Mouse (Mus musculus): Measurements from ENCODE around the gene Etv6. TPM values are rescaled to one million over a fixed set of nuclear protein-coding genes. Genes with fewer than 3 reads are reported as not detected.

The Etv6 gene
- polyA plus RNA-seq, 1 experiment = 23.4 TPM

- peaks cover 60% of the 10 kb centered on the region for H3K4me1 ChIP-seq (ENCODE audit: control insufficient read depth, insufficient read depth, low read length)
- peak overlapping the region; percentile 73 for H3K27ac ChIP-seq (ENCODE audit: insufficient read depth, low read depth, low read length)
- TF ChIP-seq CTCF (IDR thresholded peaks at IDR 0.05; ENCODE audit: low read depth, low read length) = no peak
- no peak for TF ChIP-seq POLR2A (IDR thresholded peaks at IDR 0.05; ENCODE audit: borderline replicate concordance, low read depth, low read length)
- H3K4me3 ChIP-seq (ENCODE audit: insufficient read depth, low read length) = peak overlapping the region; percentile 48
Measured at GRCm38 (mm10) chr6:134115219-134115968, 79.9 kb downstream of the Etv6 start.

- no peak for TF ChIP-seq POLR2A (IDR thresholded peaks at IDR 0.05; ENCODE audit: borderline replicate concordance, low read depth, low read length)
- no peak for TF ChIP-seq CTCF (IDR thresholded peaks at IDR 0.05; ENCODE audit: low read depth, low read length)
- H3K4me1 ChIP-seq (ENCODE audit: control insufficient read depth, insufficient read depth, low read length) = peaks cover 71% of the 10 kb centered on the region
- no peak overlapping the region for H3K4me3 ChIP-seq (ENCODE audit: insufficient read depth, low read length)
- H3K27ac ChIP-seq (ENCODE audit: insufficient read depth, low read depth, low read length) = no peak overlapping the region
Measured at GRCm38 (mm10) chr6:134117380-134117938, 82.0 kb downstream of the Etv6 start.

- H3K4me1 ChIP-seq (ENCODE audit: control insufficient read depth, insufficient read depth, low read length) = peaks cover 68% of the 10 kb centered on the region
- H3K27ac ChIP-seq (ENCODE audit: insufficient read depth, low read depth, low read length) = no peak overlapping the region
- no peak for TF ChIP-seq POLR2A (IDR thresholded peaks at IDR 0.05; ENCODE audit: borderline replicate concordance, low read depth, low read length)
- no peak for TF ChIP-seq CTCF (IDR thresholded peaks at IDR 0.05; ENCODE audit: low read depth, low read length)
- no peak overlapping the region for H3K4me3 ChIP-seq (ENCODE audit: insufficient read depth, low read length)
Measured at GRCm38 (mm10) chr6:134118506-134118905, 83.0 kb downstream of the Etv6 start.

GRCm38 (mm10) chr6:134119136-134119535, 83.6 kb downstream of the Etv6 start:
- Histone ChIP-seq H3K4me3 (ENCODE audit: insufficient read depth, low read length) (no peak overlapping the region), H3K4me1 (ENCODE audit: control insufficient read depth, insufficient read depth, low read length) (peaks cover 64% of the 10 kb centered on the region), H3K27ac (ENCODE audit: insufficient read depth, low read depth, low read length) (no peak overlapping the region)
- TF ChIP-seq POLR2A (IDR thresholded peaks at IDR 0.05; ENCODE audit: borderline replicate concordance, low read depth, low read length) (no peak), CTCF (IDR thresholded peaks at IDR 0.05; ENCODE audit: low read depth, low read length) (no peak)

- Histone ChIP-seq H3K4me1 (ENCODE audit: control insufficient read depth, insufficient read depth, low read length) (peaks cover 54% of the 10 kb centered on the region), H3K27ac (ENCODE audit: insufficient read depth, low read depth, low read length) (peak overlapping the region; percentile 55), H3K4me3 (ENCODE audit: insufficient read depth, low read length) (no peak overlapping the region)
- TF ChIP-seq CTCF (IDR thresholded peaks at IDR 0.05; ENCODE audit: low read depth, low read length) (no peak), POLR2A (IDR thresholded peaks at IDR 0.05; ENCODE audit: borderline replicate concordance, low read depth, low read length) (no peak)
Measured at GRCm38 (mm10) chr6:134120227-134120626, 84.7 kb downstream of the Etv6 start.

- peak overlapping the region; percentile 55 for H3K27ac ChIP-seq (ENCODE audit: insufficient read depth, low read depth, low read length)
- TF ChIP-seq POLR2A (IDR thresholded peaks at IDR 0.05; ENCODE audit: borderline replicate concordance, low read depth, low read length) (no peak), CTCF (IDR thresholded peaks at IDR 0.05; ENCODE audit: low read depth, low read length) (no peak)
- no peak overlapping the region for H3K4me3 ChIP-seq (ENCODE audit: insufficient read depth, low read length)
- peaks cover 55% of the 10 kb centered on the region for H3K4me1 ChIP-seq (ENCODE audit: control insufficient read depth, insufficient read depth, low read length)
Measured at GRCm38 (mm10) chr6:134120712-134121111, 85.2 kb downstream of the Etv6 start.

- H3K27ac ChIP-seq (ENCODE audit: insufficient read depth, low read depth, low read length) = no peak overlapping the region
- no peak overlapping the region for H3K4me3 ChIP-seq (ENCODE audit: insufficient read depth, low read length)
- H3K4me1 ChIP-seq (ENCODE audit: control insufficient read depth, insufficient read depth, low read length) = peaks cover 41% of the 10 kb centered on the region
- TF ChIP-seq CTCF (IDR thresholded peaks at IDR 0.05; ENCODE audit: low read depth, low read length) (no peak), POLR2A (IDR thresholded peaks at IDR 0.05; ENCODE audit: borderline replicate concordance, low read depth, low read length) (no peak)
Measured at GRCm38 (mm10) chr6:134122945-134123344, 87.4 kb downstream of the Etv6 start.

GRCm38 (mm10) chr6:134123474-134123873, 88.0 kb downstream of the Etv6 start:
- Histone ChIP-seq H3K4me3 (ENCODE audit: insufficient read depth, low read length) (no peak overlapping the region), H3K27ac (ENCODE audit: insufficient read depth, low read depth, low read length) (no peak overlapping the region), H3K4me1 (ENCODE audit: control insufficient read depth, insufficient read depth, low read length) (peaks cover 38% of the 10 kb centered on the region)
- TF ChIP-seq POLR2A (IDR thresholded peaks at IDR 0.05; ENCODE audit: borderline replicate concordance, low read depth, low read length) (no peak), CTCF (IDR thresholded peaks at IDR 0.05; ENCODE audit: low read depth, low read length) (no peak)

GRCm38 (mm10) chr6:134124256-134124655, 88.8 kb downstream of the Etv6 start:
- H3K4me3 ChIP-seq (ENCODE audit: insufficient read depth, low read length) = no peak overlapping the region

GRCm38 (mm10) chr6:134127996-134128395, 92.5 kb downstream of the Etv6 start:
- TF ChIP-seq CTCF (IDR thresholded peaks at IDR 0.05; ENCODE audit: low read depth, low read length) = no peak
- no peak for TF ChIP-seq POLR2A (IDR thresholded peaks at IDR 0.05; ENCODE audit: borderline replicate concordance, low read depth, low read length)
- Histone ChIP-seq H3K27ac (ENCODE audit: insufficient read depth, low read depth, low read length) (no peak overlapping the region), H3K4me3 (ENCODE audit: insufficient read depth, low read length) (no peak overlapping the region), H3K4me1 (ENCODE audit: control insufficient read depth, insufficient read depth, low read length) (peaks cover 23% of the 10 kb centered on the region)

More at GRCm38 (mm10) chr6:134124256-134124655, 88.8 kb downstream of the Etv6 start:
- H3K27ac ChIP-seq (ENCODE audit: insufficient read depth, low read depth, low read length) = no peak overlapping the region
- TF ChIP-seq CTCF (IDR thresholded peaks at IDR 0.05; ENCODE audit: low read depth, low read length) (no peak), POLR2A (IDR thresholded peaks at IDR 0.05; ENCODE audit: borderline replicate concordance, low read depth, low read length) (no peak)
- peaks cover 30% of the 10 kb centered on the region for H3K4me1 ChIP-seq (ENCODE audit: control insufficient read depth, insufficient read depth, low read length)
